Mouse (Mus musculus) bone marrow, adult 2 months (tissue): ENCODE data around the gene Dock2. TPM values are rescaled to one million over a fixed set of nuclear protein-coding genes. Genes with fewer than 3 reads are reported as not detected.

Experiments used
- H3K27ac ChIP-seq: fragments of 200-500 bp; 2 replicates; pipeline ENCODE4 v1.5.1; 2012; ENCODE audit warnings: low read depth, mild to moderate bottlenecking, control low read depth, inconsistent platforms, low read length; ENCODE audit not compliant: control insufficient read depth, poor library complexity, insufficient read depth
- H3K4me1 ChIP-seq: fragments of 200-500 bp; 2 replicates; pipeline ENCODE4 v1.6.1; 2011; ENCODE audit warnings: low read length; ENCODE audit not compliant: control insufficient read depth, insufficient read depth
- H3K4me3 ChIP-seq: fragments of 200-500 bp; replicated peaks from 2 replicates; pipeline ENCODE3; 2011; ENCODE audit warnings: mild to moderate bottlenecking, low read depth, low read length, control low read depth; ENCODE audit not compliant: control insufficient read depth
- CTCF ChIP-seq: fragments of 200-500 bp; IDR thresholded peaks from 2 replicates; pipeline ENCODE4 v1.5.1; 2011; ENCODE audit warnings: low read length, control low read depth; ENCODE audit not compliant: control insufficient read depth, insufficient read depth
- POLR2A ChIP-seq: fragments of 200-500 bp; IDR thresholded peaks from 2 replicates; pipeline ENCODE4 v1.6.1; 2011; ENCODE audit warnings: low read depth, mild to moderate bottlenecking, control low read depth, low read length, borderline replicate concordance; ENCODE audit not compliant: control insufficient read depth
- WGBS: fragments of 180-500 bp; shearing (Covaris S2); methylation state at CpG from one replicate; pipeline ENCODE4 v1.1.7; 2018; 5-methylcytosine and 5-hydroxymethylcytosine counted together
- polyA plus RNA-seq: library from polyadenylated mRNA; stranded (reverse); fragments of >200 nt; gene quantifications from 2 replicates; pipeline ENCODE4 v1.2.4, GENCODE M21; 2011; ENCODE audit warnings: low replicate concordance; ENCODE audit not compliant: missing spikeins, insufficient read depth, insufficient read length

The Dock2 gene
- polyA plus RNA-seq, 1 experiment = 44.9 TPM

- H3K4me3 ChIP-seq = no peak overlapping the region
- no peak overlapping the region for H3K27ac ChIP-seq
- WGBS = 82% methylated on average over 6 of the region's 6 CpGs
- no peaks in the 10 kb centered on the region for H3K4me1 ChIP-seq
- no peak for TF ChIP-seq POLR2A
- no peak for TF ChIP-seq CTCF
These were observed 406.0 kb downstream of the Dock2 start for GRCm38 (mm10) chr11:34377649-34378048.

- no peak overlapping the region for H3K27ac ChIP-seq
- WGBS = 67% methylated on average over 1 of the region's 1 CpGs
These were observed 408.1 kb downstream of the Dock2 start for GRCm38 (mm10) chr11:34375557-34375956.

GRCm38 (mm10) chr11:34372224-34372623 is 411.5 kb downstream of the Dock2 start:
- Histone ChIP-seq H3K27ac (no peak overlapping the region), H3K4me1 (no peaks in the 10 kb centered on the region), H3K4me3 (no peak overlapping the region)
- WGBS = 78% methylated on average over 4 of the region's 4 CpGs
- no peak for TF ChIP-seq POLR2A
- TF ChIP-seq CTCF = no peak

More at GRCm38 (mm10) chr11:34375557-34375956, 408.1 kb downstream of the Dock2 start:
- Histone ChIP-seq H3K4me3 (no peak overlapping the region), H3K4me1 (no peaks in the 10 kb centered on the region)
- TF ChIP-seq POLR2A = no peak
- TF ChIP-seq CTCF = no peak

- no peak overlapping the region for H3K4me3 ChIP-seq
- no peak overlapping the region for H3K27ac ChIP-seq
- 79% methylated on average over 2 of the region's 2 CpGs for WGBS
- H3K4me1 ChIP-seq = no peaks in the 10 kb centered on the region
- TF ChIP-seq POLR2A = no peak
- TF ChIP-seq CTCF = no peak
These were observed 427.6 kb downstream of the Dock2 start for GRCm38 (mm10) chr11:34356109-34356508.

- 84% methylated on average over 12 of the region's 12 CpGs for WGBS
- Histone ChIP-seq H3K4me1 (no peaks in the 10 kb centered on the region), H3K4me3 (no peak overlapping the region), H3K27ac (no peak overlapping the region)
- TF ChIP-seq POLR2A (no peak), CTCF (no peak)
These were observed 428.3 kb downstream of the Dock2 start for GRCm38 (mm10) chr11:34355406-34355805.

- 87% methylated on average over 10 of the region's 10 CpGs for WGBS
- Histone ChIP-seq H3K4me1 (no peaks in the 10 kb centered on the region), H3K27ac (no peak overlapping the region), H3K4me3 (no peak overlapping the region)
- TF ChIP-seq CTCF (no peak), POLR2A (no peak)
These were observed 434.1 kb downstream of the Dock2 start for GRCm38 (mm10) chr11:34349453-34350056.

GRCm38 (mm10) chr11:34348287-34348918 is 435.3 kb downstream of the Dock2 start:
- Histone ChIP-seq H3K4me3 (no peak overlapping the region), H3K27ac (no peak overlapping the region), H3K4me1 (no peaks in the 10 kb centered on the region)
- TF ChIP-seq CTCF = no peak
- TF ChIP-seq POLR2A = no peak
- WGBS = 80% methylated on average over 4 of the region's 4 CpGs

GRCm38 (mm10) chr11:34344310-34344709 is 439.4 kb downstream of the Dock2 start:
- 91% methylated on average over 5 of the region's 5 CpGs for WGBS
- no peak overlapping the region for H3K4me3 ChIP-seq
- TF ChIP-seq POLR2A = no peak
- no peak for TF ChIP-seq CTCF
- H3K4me1 ChIP-seq = no peaks in the 10 kb centered on the region
- no peak overlapping the region for H3K27ac ChIP-seq

- TF ChIP-seq POLR2A (no peak), CTCF (no peak)
- H3K4me1 ChIP-seq = no peaks in the 10 kb centered on the region
These were observed 439.9 kb downstream of the Dock2 start for GRCm38 (mm10) chr11:34343742-34344307.

More at GRCm38 (mm10) chr11:34343742-34344307, 439.9 kb downstream of the Dock2 start:
- H3K27ac ChIP-seq = no peak overlapping the region
- H3K4me3 ChIP-seq = no peak overlapping the region
- 80% methylated on average over 4 of the region's 4 CpGs for WGBS
